Mouse (Mus musculus) kidney, adult 2 months (tissue): ENCODE data around the gene Spata21. TPM values are rescaled to one million over a fixed set of nuclear protein-coding genes. Genes with fewer than 3 reads are reported as not detected.
A peak's percentile ranks its signal among the peaks of the same experiment; 100 is the strongest.

Source experiments
- DNase-seq: peaks from one replicate; pipeline ENCODE4 v3.0.0; 2021
- H3K27ac ChIP-seq: fragments of 200-500 bp; 2 replicates; pipeline ENCODE4 v1.5.1; 2012; ENCODE audit warnings: low read depth, low read length, control low read depth, inconsistent platforms; ENCODE audit not compliant: insufficient read depth
- H3K27me3 ChIP-seq: fragments of 200-500 bp; replicated peaks from 2 replicates; pipeline ENCODE4 v1.6.1; 2012; ENCODE audit warnings: mild to moderate bottlenecking, moderate library complexity, low read length, inconsistent platforms; ENCODE audit not compliant: control insufficient read depth, insufficient read depth
- H3K36me3 ChIP-seq: fragments of 200-500 bp; 2 replicates; pipeline ENCODE4 v1.6.1; 2012; ENCODE audit warnings: mild to moderate bottlenecking, moderate library complexity, low read length, inconsistent platforms; ENCODE audit not compliant: control insufficient read depth, insufficient read depth
- H3K4me1 ChIP-seq: fragments of 200-500 bp; 2 replicates; pipeline ENCODE4 v1.6.1; 2011; ENCODE audit warnings: low read length; ENCODE audit not compliant: control insufficient read depth, insufficient read depth
- H3K4me3 ChIP-seq: fragments of 200-500 bp; 2 replicates; pipeline ENCODE4 v1.5.1; 2011; ENCODE audit warnings: mild to moderate bottlenecking, low read depth, low read length, control low read depth; ENCODE audit not compliant: insufficient read depth
- CTCF ChIP-seq: fragments of 200-500 bp; conservative IDR thresholded peaks from 2 replicates; pipeline ENCODE4 v1.5.1; 2011; ENCODE audit warnings: low read depth, mild to moderate bottlenecking, control low read depth, low read length, moderate library complexity, mixed read lengths; ENCODE audit not compliant: insufficient read depth, insufficient read length
- POLR2A ChIP-seq: fragments of 200-500 bp; IDR thresholded peaks from one replicate; pipeline ENCODE4 v1.6.1; 2011; ENCODE audit warnings: low read depth, low read length, control low read depth
- WGBS: fragments of 180-500 bp; shearing (Covaris S2); methylation state at CpG from one replicate; pipeline ENCODE4 v1.1.7; 2018; 5-methylcytosine and 5-hydroxymethylcytosine counted together
- polyA plus RNA-seq: library from polyadenylated mRNA; depleted of rRNA; stranded (reverse); fragments of >200 nt; gene quantifications from 2 replicates; pipeline ENCODE4 v1.2.3, GENCODE M21; 2012

Gene Spata21
- polyA plus RNA-seq, 1 experiment: 0.03 TPM

GRCm38 (mm10) chr4:141074109-141074508 lies 14.0 kb upstream of the Spata21 start:
- H3K27me3 ChIP-seq: no peaks in the 10 kb centered on the region
- H3K27ac ChIP-seq: no peak overlapping the region
- no peak for TF ChIP-seq POLR2A
- no peak for TF ChIP-seq CTCF
- no peak for DNase-seq
- no peaks in the 10 kb centered on the region; the same call in 1 of the 2 replicates for H3K36me3 ChIP-seq
- H3K4me3 ChIP-seq: no peak overlapping the region
- H3K4me1 ChIP-seq: peaks cover 8% of the 10 kb centered on the region; the same call in 1 of the 2 replicates
- 91% methylated on average over 4 of the region's 4 CpGs for WGBS

- H3K4me1 ChIP-seq: peaks cover 8% of the 10 kb centered on the region; the same call in 1 of the 2 replicates
These were observed 11.2 kb upstream of the Spata21 start for GRCm38 (mm10) chr4:141076761-141077506.

DNA sequence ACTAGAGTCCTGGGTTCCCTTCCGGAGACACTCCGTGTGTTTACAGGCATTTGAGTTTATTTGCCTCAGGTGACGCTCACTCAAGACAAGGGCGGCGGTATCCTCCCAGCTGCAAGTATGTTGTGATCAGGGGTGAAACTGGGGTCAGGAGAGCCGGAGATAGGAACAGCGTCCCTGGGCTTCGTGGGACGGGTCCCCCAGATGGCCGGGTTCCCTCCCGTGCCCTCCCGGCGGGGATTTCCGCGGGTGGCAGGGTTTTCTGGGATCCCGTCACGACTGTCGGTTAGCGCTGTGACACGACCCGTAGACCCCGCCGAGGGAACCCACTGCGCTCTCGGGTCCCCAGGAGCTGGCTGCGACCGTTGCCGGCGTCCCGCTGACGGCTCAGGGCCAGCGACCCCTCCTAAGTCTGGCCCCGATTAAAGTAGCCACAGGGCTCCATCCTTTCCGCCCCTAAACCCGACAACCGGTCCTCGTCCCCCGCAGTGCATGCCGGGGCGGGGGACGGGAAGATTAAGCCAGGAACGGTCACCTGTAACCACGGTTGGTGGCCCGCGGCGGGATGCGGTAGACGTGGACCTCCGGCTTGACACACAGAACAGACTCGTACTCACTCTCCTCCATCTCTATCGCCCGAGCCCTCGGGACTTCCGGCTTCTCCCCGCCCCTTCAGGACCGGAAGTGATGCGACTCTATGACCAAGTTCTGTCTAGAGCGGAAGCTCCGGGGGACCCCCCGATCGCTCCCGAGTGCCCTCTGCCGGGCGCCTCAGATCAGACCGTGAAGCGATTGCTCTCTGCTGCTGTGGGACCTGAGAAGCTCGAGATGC lies 10.2 kb upstream of the Spata21 start, which contains the start of gene Necap2:
Gene Necap2, minus strand, starts transcription at position 677 of the 829 bp plus-strand sequence.
- peaks cover 8% of the 10 kb centered on the region; the same call in 1 of the 2 replicates for H3K4me1 ChIP-seq
- TF ChIP-seq CTCF (peak; percentile 65), POLR2A (peak; percentile 89)
- H3K4me3 ChIP-seq: peak within 1 kb of the TSS; percentile 81
- H3K27me3 ChIP-seq: no peaks in the 10 kb centered on the region
- WGBS: under 1% methylated on average over 67 of the region's 67 CpGs
- peak; percentile 97 for DNase-seq
- no peak within 1 kb of the TSS; the same call in 1 of the 2 replicates for H3K27ac ChIP-seq
- H3K36me3 ChIP-seq: no peaks in the 10 kb centered on the region

More at GRCm38 (mm10) chr4:141076761-141077506, 11.2 kb upstream of the Spata21 start:
- TF ChIP-seq CTCF: no peak
- no peak for TF ChIP-seq POLR2A
- no peaks in the 10 kb centered on the region; the same call in 1 of the 2 replicates for H3K36me3 ChIP-seq
- H3K27me3 ChIP-seq: no peaks in the 10 kb centered on the region
- WGBS: 65% methylated on average over 17 of the region's 17 CpGs
- DNase-seq: no peak
- H3K27ac ChIP-seq: no peak overlapping the region
- H3K4me3 ChIP-seq: peak overlapping the region; percentile 81

- 72% methylated on average over 18 of the region's 18 CpGs for WGBS
- Histone ChIP-seq H3K4me3 (no peak overlapping the region), H3K27ac (no peak overlapping the region), H3K36me3 (no peaks in the 10 kb centered on the region), H3K27me3 (no peaks in the 10 kb centered on the region), H3K4me1 (peaks cover 8% of the 10 kb centered on the region; the same call in 1 of the 2 replicates)
- TF ChIP-seq CTCF: no peak
- TF ChIP-seq POLR2A: no peak
- DNase-seq: no peak
These were observed 9.5 kb upstream of the Spata21 start for GRCm38 (mm10) chr4:141078510-141079137.

DNA sequence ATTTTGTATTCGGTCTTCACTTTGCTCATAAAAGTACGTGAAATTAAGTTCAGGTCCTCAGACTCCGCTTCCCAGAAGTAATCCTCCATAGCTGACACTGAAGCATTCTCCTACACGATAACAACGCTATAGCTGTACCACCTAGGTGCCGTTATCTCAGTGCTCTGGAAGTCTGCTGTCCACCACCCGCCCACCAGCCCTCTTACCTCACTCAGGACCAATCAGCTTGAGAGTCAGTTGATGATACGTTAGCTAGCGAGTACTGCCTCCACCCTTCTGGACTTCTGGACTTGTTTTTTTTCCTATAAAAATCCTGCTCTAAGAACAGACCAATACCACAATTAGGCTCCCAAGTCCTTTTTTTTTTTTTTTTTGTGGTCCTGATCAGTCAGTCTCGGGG lies 1.3 kb upstream of the Spata21 start:
- 71% methylated on average over 10 of the region's 10 CpGs for WGBS
- H3K4me1 ChIP-seq: no peaks in the 10 kb centered on the region; the same call in 1 of the 2 replicates
- no peak for TF ChIP-seq POLR2A
- no peak for TF ChIP-seq CTCF
- no peak for DNase-seq
- no peak overlapping the region for H3K4me3 ChIP-seq
- H3K27me3 ChIP-seq: no peaks in the 10 kb centered on the region
- H3K27ac ChIP-seq: no peak overlapping the region
- no peaks in the 10 kb centered on the region for H3K36me3 ChIP-seq

DNA sequence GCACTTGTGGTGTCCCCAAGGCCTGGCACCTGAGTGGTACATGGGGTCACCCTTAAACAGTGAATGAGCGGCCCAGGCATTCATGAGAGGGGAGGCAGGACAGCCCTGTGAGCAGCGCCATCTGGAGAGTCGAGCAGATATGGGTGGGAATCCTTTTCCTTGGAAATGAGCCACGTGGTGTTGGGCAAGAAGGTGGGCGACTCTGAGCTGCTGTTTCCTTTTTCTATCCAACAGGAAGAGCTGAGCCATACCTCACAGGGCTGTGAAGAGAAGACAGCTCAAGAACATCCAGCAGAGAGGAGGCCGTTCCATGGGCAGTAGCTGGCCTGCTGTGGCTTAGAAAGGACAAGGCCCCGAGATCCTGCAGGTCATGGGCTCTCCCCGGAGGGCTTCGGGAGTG lies 581 bp downstream of the Spata21 start:
- Histone ChIP-seq H3K27me3 (no peaks in the 10 kb centered on the region), H3K4me3 (no peak overlapping the region), H3K4me1 (no peaks in the 10 kb centered on the region; the same call in 1 of the 2 replicates), H3K27ac (no peak overlapping the region), H3K36me3 (no peaks in the 10 kb centered on the region)
- no peak for DNase-seq
- TF ChIP-seq CTCF (no peak), POLR2A (no peak)
- 60% methylated on average over 9 of the region's 9 CpGs for WGBS
